Mouse (Mus musculus) hindlimb bud, embryonic 11.5 days (tissue): ENCODE measurements around the gene Lpar2.
A peak's percentile ranks its signal among the peaks of the same experiment; 100 is the strongest.

Experiments
- DNase-seq: peaks from one replicate; pipeline ENCODE4 v3.0.0-alpha.2; 2012; ENCODE audit warnings: low read depth, low spot score; ENCODE audit errors: extremely low spot score

Lpar2 gene

GRCm38 (mm10) chr8:69822386-69823191 is at the start of gene Lpar2:
Gene Lpar2, plus strand, starts transcription at chr8:69822429.
- DNase-seq, result peak; percentile 24

- DNase-seq, result peak; percentile 96
Observed at GRCm38 (mm10) chr8:69774503-69775148, 47.6 kb upstream of the Lpar2 start, which contains the start of gene Gm20422. Gene Gm20422, minus strand, starts transcription at chr8:69774886.

GRCm38 (mm10) chr8:69775149-69775534 is 47.1 kb upstream of the Lpar2 start:
- DNase-seq, result no peak

- DNase-seq, result no peak
Observed at GRCm38 (mm10) chr8:69777111-69777510, 45.1 kb upstream of the Lpar2 start.

GRCm38 (mm10) chr8:69789105-69789504 is 33.1 kb upstream of the Lpar2 start:
- DNase-seq, result no peak

- DNase-seq, result no peak
Observed at GRCm38 (mm10) chr8:69789731-69790130, 32.5 kb upstream of the Lpar2 start.

- DNase-seq, result no peak
Observed at GRCm38 (mm10) chr8:69790364-69790763, 31.9 kb upstream of the Lpar2 start.

- peak; percentile 54 for DNase-seq
Observed at GRCm38 (mm10) chr8:69790773-69791367, 31.4 kb upstream of the Lpar2 start, which contains the start of the genes Atp13a1 and Zfp866. Gene Atp13a1, plus strand, starts transcription at chr8:69791163. Gene Zfp866, minus strand, starts transcription at chr8:69791178.

GRCm38 (mm10) chr8:69791415-69792068 is 30.7 kb upstream of the Lpar2 start:
- no peak for DNase-seq

- DNase-seq, result no peak
Observed at GRCm38 (mm10) chr8:69793666-69794065, 28.6 kb upstream of the Lpar2 start.

- no peak for DNase-seq
Observed at GRCm38 (mm10) chr8:69794096-69794495, 28.1 kb upstream of the Lpar2 start.

GRCm38 (mm10) chr8:69794901-69795300 is 27.3 kb upstream of the Lpar2 start:
- DNase-seq, result no peak

- no peak for DNase-seq
Observed at GRCm38 (mm10) chr8:69796721-69797345, 25.4 kb upstream of the Lpar2 start.

GRCm38 (mm10) chr8:69797661-69798060 is 24.6 kb upstream of the Lpar2 start:
- DNase-seq, result no peak

GRCm38 (mm10) chr8:69799261-69799660 is 23.0 kb upstream of the Lpar2 start:
- DNase-seq, result no peak

GRCm38 (mm10) chr8:69799946-69800345 is 22.3 kb upstream of the Lpar2 start:
- no peak for DNase-seq

GRCm38 (mm10) chr8:69801796-69802195 is 20.4 kb upstream of the Lpar2 start:
- no peak for DNase-seq

- no peak for DNase-seq
Observed at GRCm38 (mm10) chr8:69802216-69802615, 20.0 kb upstream of the Lpar2 start.

- no peak for DNase-seq
Observed at GRCm38 (mm10) chr8:69803366-69803765, 18.9 kb upstream of the Lpar2 start.

GRCm38 (mm10) chr8:69804537-69804936 is 17.7 kb upstream of the Lpar2 start:
- no peak for DNase-seq

GRCm38 (mm10) chr8:69805086-69805485 is 17.1 kb upstream of the Lpar2 start:
- no peak for DNase-seq
